Mouse (Mus musculus): ENCODE measurements around the gene Zdhhc25. TPM values are rescaled to one million over a fixed set of nuclear protein-coding genes. Genes with fewer than 3 reads are reported as not detected.
A peak's percentile ranks its signal among the peaks of the same experiment; 100 is the strongest.

Gene Zdhhc25
- polyA plus RNA-seq, 1 experiment from 2014 or later, result not detected

GRCm38 (mm10) chr15:88623891-88624290, 23.8 kb downstream of the Zdhhc25 start:
- H3K4me2 ChIP-seq (ENCODE audit: low read depth, severe bottlenecking), result no peak overlapping the region
- 96% methylated on average over 2 of the region's 2 CpGs for WGBS
- H3K27me3 ChIP-seq (ENCODE audit: control insufficient read depth, insufficient read depth, low read length), result no peaks in the 10 kb centered on the region
- H3K36me3 ChIP-seq (ENCODE audit: control insufficient read depth, insufficient read depth, low read length), result no peaks in the 10 kb centered on the region
- no peak overlapping the region for H3K9ac ChIP-seq (ENCODE audit: low read length)
- DNase-seq (ENCODE audit: low spot score) (no peak), ATAC-seq (ENCODE audit: insufficient number of reproducible peaks, low FRiP score, low TSS enrichment, low read depth) (no peak)
- no peak overlapping the region for H3K4me3 ChIP-seq (ENCODE audit: low read depth, low read length)
- no peaks in the 10 kb centered on the region for H3K9me3 ChIP-seq (ENCODE audit: control insufficient read depth, low read length)
- H3K4me1 ChIP-seq (ENCODE audit: control insufficient read depth, insufficient read depth, low read length), result no peaks in the 10 kb centered on the region
- no peak overlapping the region for H3K27ac ChIP-seq (replicated peaks; ENCODE audit: low read depth, low read length)

DNA sequence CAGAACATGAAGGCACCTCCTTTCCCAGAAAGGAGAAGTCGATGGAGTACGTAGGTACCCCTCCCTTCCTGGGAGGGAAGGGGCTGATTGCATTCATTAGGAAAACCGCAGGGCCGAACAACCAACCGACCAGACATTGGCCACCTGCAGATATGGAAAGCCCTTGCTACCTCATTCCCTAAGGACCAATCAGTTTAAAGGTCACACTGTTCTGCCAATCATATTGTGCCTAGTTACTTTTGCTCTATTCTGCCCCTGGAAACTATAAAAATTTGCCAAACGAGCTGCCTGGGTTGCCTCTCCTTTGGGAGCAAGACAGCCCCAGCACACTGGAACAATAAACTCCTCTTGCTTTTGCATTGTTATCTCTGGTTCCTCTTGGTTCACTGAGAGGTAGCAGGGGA, 24.8 kb downstream of the Zdhhc25 start:
- Histone ChIP-seq H3K27me3 (ENCODE audit: control insufficient read depth, insufficient read depth, low read length) (no peaks in the 10 kb centered on the region), H3K27ac (replicated peaks; ENCODE audit: low read depth, low read length) (no peak overlapping the region), H3K36me3 (ENCODE audit: control insufficient read depth, insufficient read depth, low read length) (no peaks in the 10 kb centered on the region), H3K9ac (ENCODE audit: low read length) (no peak overlapping the region), H3K4me2 (ENCODE audit: low read depth, severe bottlenecking) (no peak overlapping the region), H3K9me3 (ENCODE audit: control insufficient read depth, low read length) (no peaks in the 10 kb centered on the region), H3K4me3 (ENCODE audit: low read depth, low read length) (no peak overlapping the region), H3K4me1 (ENCODE audit: control insufficient read depth, insufficient read depth, low read length) (no peaks in the 10 kb centered on the region)
- DNase-seq (ENCODE audit: low spot score), result no peak
- no peak for ATAC-seq (ENCODE audit: insufficient number of reproducible peaks, low FRiP score, low TSS enrichment, low read depth)
- WGBS, result 84% methylated on average over 6 of the region's 6 CpGs

DNA sequence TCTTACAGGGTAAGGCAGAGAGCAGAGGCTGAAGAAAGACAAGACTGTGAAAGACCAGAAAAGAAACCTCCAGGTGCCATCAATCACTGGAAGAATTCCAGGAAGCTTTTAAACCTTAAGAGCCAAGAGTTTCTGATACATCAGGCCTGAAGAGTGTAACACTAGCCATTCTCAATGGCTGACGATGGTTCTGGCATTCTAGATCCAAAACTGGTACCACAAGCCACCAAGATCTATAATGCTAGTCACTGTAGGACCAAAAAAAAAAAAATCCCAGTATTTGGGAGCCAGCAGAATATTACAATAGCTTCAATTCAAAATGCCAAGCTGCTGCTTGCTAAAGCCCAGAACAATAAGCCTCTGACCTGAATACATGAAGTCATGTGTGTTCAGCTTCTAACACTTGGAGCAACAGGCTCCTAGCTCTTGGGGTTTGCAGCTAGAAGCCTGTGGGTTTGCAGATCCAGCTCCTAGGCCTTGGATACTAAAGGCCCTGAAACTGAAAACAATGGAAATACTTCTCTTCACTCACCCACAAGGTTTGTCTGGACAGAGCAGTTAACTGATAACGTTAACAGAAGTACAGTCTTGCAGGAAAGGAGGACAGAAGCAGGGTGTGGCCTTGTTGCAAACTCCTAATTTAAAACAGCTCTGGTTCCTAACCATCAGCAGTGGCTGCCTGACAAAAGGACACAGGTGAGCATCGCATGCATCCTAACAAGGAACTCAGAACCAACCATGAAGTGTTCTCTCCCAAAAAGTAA, 25.4 kb downstream of the Zdhhc25 start:
- no peaks in the 10 kb centered on the region for H3K9me3 ChIP-seq (ENCODE audit: control insufficient read depth, low read length)
- H3K27ac ChIP-seq (replicated peaks; ENCODE audit: low read depth, low read length), result no peak overlapping the region
- H3K36me3 ChIP-seq (ENCODE audit: control insufficient read depth, insufficient read depth, low read length), result no peaks in the 10 kb centered on the region
- no peak overlapping the region for H3K9ac ChIP-seq (ENCODE audit: low read length)
- ATAC-seq (ENCODE audit: insufficient number of reproducible peaks, low FRiP score, low TSS enrichment, low read depth) (no peak), DNase-seq (ENCODE audit: low spot score) (no peak)
- H3K4me2 ChIP-seq (ENCODE audit: low read depth, severe bottlenecking), result no peak overlapping the region
- WGBS, result 71% methylated on average over 3 of the region's 3 CpGs
- H3K4me3 ChIP-seq (ENCODE audit: low read depth, low read length), result no peak overlapping the region
- H3K4me1 ChIP-seq (ENCODE audit: control insufficient read depth, insufficient read depth, low read length), result no peaks in the 10 kb centered on the region
- H3K27me3 ChIP-seq (ENCODE audit: control insufficient read depth, insufficient read depth, low read length), result no peaks in the 10 kb centered on the region

- no peaks in the 10 kb centered on the region for H3K4me1 ChIP-seq (ENCODE audit: control insufficient read depth, insufficient read depth, low read length)
- no peaks in the 10 kb centered on the region for H3K27me3 ChIP-seq (ENCODE audit: control insufficient read depth, insufficient read depth, low read length)
- DNase-seq (ENCODE audit: low spot score) (no peak), ATAC-seq (ENCODE audit: insufficient number of reproducible peaks, low FRiP score, low TSS enrichment, low read depth) (no peak)
- no peak overlapping the region for H3K27ac ChIP-seq (replicated peaks; ENCODE audit: low read depth, low read length)
- H3K4me3 ChIP-seq (ENCODE audit: low read depth, low read length), result no peak overlapping the region
- WGBS, result 84% methylated on average over 5 of the region's 5 CpGs
- H3K36me3 ChIP-seq (ENCODE audit: control insufficient read depth, insufficient read depth, low read length), result no peaks in the 10 kb centered on the region
- H3K9ac ChIP-seq (ENCODE audit: low read length), result no peak overlapping the region
- no peaks in the 10 kb centered on the region for H3K9me3 ChIP-seq (ENCODE audit: control insufficient read depth, low read length)
- no peak overlapping the region for H3K4me2 ChIP-seq (ENCODE audit: low read depth, severe bottlenecking)
Measured at GRCm38 (mm10) chr15:88626886-88627488, 26.9 kb downstream of the Zdhhc25 start.

DNA sequence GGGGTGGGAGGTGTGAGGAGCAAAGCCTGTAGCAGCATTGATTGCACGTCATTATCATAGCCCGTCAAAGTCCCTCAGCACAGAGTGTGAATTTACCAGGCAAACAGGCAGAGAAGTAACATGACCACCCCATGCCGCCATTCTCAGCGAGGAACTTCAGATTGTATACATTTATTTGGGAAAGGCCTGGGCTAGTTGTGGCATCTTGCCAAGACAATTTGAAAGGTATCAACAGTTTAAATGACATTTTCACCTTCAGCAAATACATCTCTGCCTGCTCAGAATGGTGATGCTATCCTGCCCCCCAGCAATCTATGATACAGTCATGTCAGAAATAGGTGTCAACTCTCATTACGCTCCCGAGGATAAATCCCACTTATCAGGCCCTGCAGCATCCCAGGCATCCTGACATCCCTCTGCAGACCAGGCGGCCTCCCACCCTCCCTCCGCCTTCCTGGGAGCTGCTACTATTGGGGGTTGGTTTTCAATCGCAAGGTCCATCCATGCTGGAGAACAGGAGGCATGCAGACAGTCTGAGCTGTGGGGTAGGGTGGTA, 28.8 kb downstream of the Zdhhc25 start:
- Histone ChIP-seq H3K9me3 (ENCODE audit: control insufficient read depth, low read length) (no peaks in the 10 kb centered on the region), H3K4me1 (ENCODE audit: control insufficient read depth, insufficient read depth, low read length) (no peaks in the 10 kb centered on the region), H3K4me2 (ENCODE audit: low read depth, severe bottlenecking) (no peak overlapping the region), H3K9ac (ENCODE audit: low read length) (no peak overlapping the region), H3K27me3 (ENCODE audit: control insufficient read depth, insufficient read depth, low read length) (no peaks in the 10 kb centered on the region), H3K4me3 (ENCODE audit: low read depth, low read length) (no peak overlapping the region), H3K27ac (replicated peaks; ENCODE audit: low read depth, low read length) (no peak overlapping the region), H3K36me3 (ENCODE audit: control insufficient read depth, insufficient read depth, low read length) (no peaks in the 10 kb centered on the region)
- DNase-seq (ENCODE audit: low spot score) (no peak), ATAC-seq (ENCODE audit: insufficient number of reproducible peaks, low FRiP score, low TSS enrichment, low read depth) (no peak)
- 70% methylated on average over 9 of the region's 9 CpGs for WGBS

DNA sequence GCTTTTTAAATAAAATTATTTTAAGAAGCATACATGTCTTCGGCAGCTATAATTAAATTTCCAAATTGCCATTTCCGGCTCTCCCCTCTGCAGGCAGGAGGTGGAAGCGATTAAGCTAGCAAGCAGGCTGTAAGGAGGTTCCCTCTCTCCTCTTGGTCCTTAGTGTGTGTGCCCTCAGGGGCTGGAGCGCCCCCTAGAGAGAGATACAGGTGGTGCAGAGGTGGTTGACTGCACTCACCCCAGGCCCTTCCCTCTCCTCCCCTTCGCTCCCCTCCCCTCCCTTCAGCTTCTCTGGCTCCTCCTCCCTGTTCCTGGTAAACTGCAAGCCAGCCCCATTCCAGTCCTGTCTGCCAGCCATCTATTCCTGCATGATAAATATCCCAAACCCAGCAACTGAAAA, 35.1 kb downstream of the Zdhhc25 start:
- DNase-seq (ENCODE audit: low spot score), result no peak
- Histone ChIP-seq H3K27ac (replicated peaks; ENCODE audit: low read depth, low read length) (no peak overlapping the region), H3K9me3 (ENCODE audit: control insufficient read depth, low read length) (no peaks in the 10 kb centered on the region), H3K36me3 (ENCODE audit: control insufficient read depth, insufficient read depth, low read length) (no peaks in the 10 kb centered on the region), H3K4me2 (ENCODE audit: low read depth, severe bottlenecking) (no peak overlapping the region), H3K9ac (ENCODE audit: low read length) (no peak overlapping the region), H3K4me3 (ENCODE audit: low read depth, low read length) (no peak overlapping the region), H3K27me3 (ENCODE audit: control insufficient read depth, insufficient read depth, low read length) (no peaks in the 10 kb centered on the region), H3K4me1 (ENCODE audit: control insufficient read depth, insufficient read depth, low read length) (no peaks in the 10 kb centered on the region)
- 76% methylated on average over 5 of the region's 5 CpGs for WGBS
- ATAC-seq (ENCODE audit: insufficient number of reproducible peaks, low FRiP score, low TSS enrichment, low read depth), result no peak

DNA sequence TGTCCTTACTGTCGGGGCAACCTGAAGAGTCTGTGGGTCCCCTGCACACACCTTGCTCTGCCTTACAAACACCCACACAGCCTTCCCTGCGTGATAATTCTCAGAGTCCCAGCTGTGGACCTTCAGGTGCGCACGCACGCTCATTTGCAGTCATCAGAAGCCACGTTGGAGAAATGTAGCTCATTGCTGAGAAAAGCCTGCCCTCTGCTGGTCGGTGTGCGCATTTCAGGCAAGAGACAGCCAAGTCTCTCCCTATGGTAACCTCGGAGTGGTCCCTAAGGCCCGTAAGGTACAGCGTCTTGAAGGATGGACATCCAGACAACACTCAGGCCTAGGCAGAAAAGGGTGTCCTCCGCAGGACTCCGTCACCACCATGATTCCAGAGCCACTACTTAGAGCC, 50.9 kb downstream of the Zdhhc25 start:
- H3K9me3 ChIP-seq (ENCODE audit: control insufficient read depth, low read length), result no peaks in the 10 kb centered on the region
- no peaks in the 10 kb centered on the region for H3K36me3 ChIP-seq (ENCODE audit: control insufficient read depth, insufficient read depth, low read length)
- H3K9ac ChIP-seq (ENCODE audit: low read length), result no peak overlapping the region
- WGBS, result 26% methylated on average over 13 of the region's 13 CpGs
- DNase-seq (ENCODE audit: low spot score) (peak; percentile 83), ATAC-seq (ENCODE audit: insufficient number of reproducible peaks, low FRiP score, low TSS enrichment, low read depth) (no peak)
- H3K27ac ChIP-seq (replicated peaks; ENCODE audit: low read depth, low read length), result no peak overlapping the region
- no peaks in the 10 kb centered on the region for H3K27me3 ChIP-seq (ENCODE audit: control insufficient read depth, insufficient read depth, low read length)
- no peaks in the 10 kb centered on the region for H3K4me1 ChIP-seq (ENCODE audit: control insufficient read depth, insufficient read depth, low read length)
- no peak overlapping the region for H3K4me2 ChIP-seq (ENCODE audit: low read depth, severe bottlenecking)
- no peak overlapping the region for H3K4me3 ChIP-seq (ENCODE audit: low read depth, low read length)
